Mouse (Mus musculus) lung, postnatal 4 days (tissue): ENCODE measurements around the gene Fmod.
A peak's percentile ranks its signal among the peaks of the same experiment; 100 is the strongest.

Experiments
- DNase-seq, 2 experiments: peaks; one replicate each; pipeline ENCODE4 v3.0.0; 2021

The Fmod gene

DNA sequence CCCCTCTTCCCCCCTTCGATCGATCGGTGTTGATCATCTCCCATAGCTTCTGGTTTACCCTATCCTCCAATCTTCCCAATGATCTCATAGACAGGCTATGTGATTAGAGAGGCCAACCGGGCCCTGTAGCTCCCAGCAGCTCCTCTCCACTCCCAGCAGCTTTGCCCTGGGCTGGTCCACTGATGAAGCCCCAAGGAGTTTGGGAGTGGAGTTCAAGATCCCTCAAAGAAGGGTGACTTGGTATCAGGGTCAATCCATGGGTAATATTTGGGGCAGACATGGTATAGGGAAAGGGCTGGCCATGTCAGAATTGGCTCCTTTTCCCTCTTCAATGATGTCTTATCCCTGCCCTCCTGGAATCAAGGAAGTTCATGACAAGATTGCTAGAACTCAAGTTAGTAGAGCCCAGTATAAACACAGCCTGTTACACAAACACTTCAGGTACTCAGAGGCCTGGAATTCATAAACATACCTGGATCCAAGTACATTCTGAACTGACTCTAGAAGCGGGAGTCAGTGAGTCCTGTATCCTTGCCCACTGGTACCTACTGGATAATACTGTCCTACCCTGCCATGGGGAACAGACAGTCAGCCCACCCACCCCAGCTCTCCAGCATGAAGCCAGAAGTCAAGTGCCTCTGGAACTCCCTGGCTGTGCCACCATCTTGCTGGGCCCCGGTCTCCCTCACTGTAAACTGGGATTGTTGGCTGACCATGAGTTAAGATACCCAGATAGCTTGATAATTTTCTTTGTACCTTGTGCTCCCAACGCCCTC is 60.2 kb downstream of the Fmod start:
- peak in 1 of 2 experiments; percentile 14 for DNase-seq
